16 mouse cellular contexts compared by ENCODE assay signal in the genomic region with DNA sequence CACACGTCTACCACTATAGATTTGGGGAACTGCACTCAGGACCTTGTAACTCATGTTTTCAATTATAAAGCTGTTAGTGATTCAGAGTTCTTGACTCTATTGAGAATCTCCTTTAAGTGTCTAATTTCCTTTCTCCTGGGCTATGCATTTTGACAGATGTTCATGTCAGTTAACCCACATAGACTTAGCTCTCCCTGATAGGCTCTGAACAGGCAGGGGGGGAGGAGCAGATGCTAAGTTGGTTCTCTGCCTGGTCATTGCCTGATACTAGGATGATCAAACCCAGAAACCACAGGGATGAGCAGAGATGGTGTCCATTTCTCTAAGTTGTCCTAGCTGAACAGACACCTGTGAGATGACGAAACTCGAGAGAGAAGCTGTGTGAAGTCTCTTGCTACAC.
DNase-seq lines count a peak whose midpoint lies in the region; ATAC-seq and TF ChIP-seq lines count a peak whose summit lies in the region.
"Had no signal": no experiment of that assay in that cellular context is flagged by ENCODE, and none has a peak within 500 bp of the region (broad histone marks: within the 10 kb centered on the region; RNA-seq: fewer than 3 reads in every experiment).

No protein-coding gene starts in this region.

- DNase-seq in 3T3-L1 (ENCODE audit: low read depth, low spot score) = peak; percentile 9
- peak; percentile 31 for DNase-seq in embryonic facial prominence, embryonic 10.5 days (ENCODE audit: low spot score)
- DNase-seq in kidney, adult 11 months = no peak
- no peak for DNase-seq in adrenal gland, adult 18-20 months (ENCODE audit: low spot score in 2 of 2)
- DNase-seq in layer of hippocampus, adult 9-11 months = no peak
- DNase-seq in lung, adult 18-20 months = no peak
- DNase-seq: adrenal gland, postnatal 14 days; cerebellum, adult 18-20 months; cerebellum, adult 9-11 months had no signal

- no peaks in the 10 kb centered on the region for H3K9me3 ChIP-seq in embryonic facial prominence, embryonic 10.5 days
- no peaks in the 10 kb centered on the region for H3K9me3 ChIP-seq in limb, embryonic 13.5 days
- H3K9me3 ChIP-seq: heart, embryonic 12.5 days had no signal

- no peak overlapping the region for H3K27ac ChIP-seq in embryonic facial prominence, embryonic 10.5 days (replicated peaks)
- H3K27ac ChIP-seq in embryonic fibroblast, embryonic 13.5 days (ENCODE audit: insufficient read depth, low read length) = peak overlapping the region; percentile 13; the same call in 1 of the 2 replicates
- H3K27ac ChIP-seq in limb, embryonic 13.5 days = 0 out of 2 replicates have a peak overlapping the region, but pooled peaks have one; percentile 10
- H3K27ac ChIP-seq: gastrocnemius, adult 2 months; hindbrain, embryonic 10.5 days; hindbrain, embryonic 14.5 days had no signal

- H3K27me3 ChIP-seq in embryonic facial prominence, embryonic 10.5 days (replicated peaks; ENCODE audit: low read depth, poor library complexity, severe bottlenecking) = peaks cover 36% of the 10 kb centered on the region
- H3K27me3 ChIP-seq in limb, embryonic 13.5 days = no peaks in the 10 kb centered on the region
- H3K27me3 ChIP-seq: heart, embryonic 12.5 days had no signal

- WGBS in embryonic facial prominence, embryonic 10.5 days = 69% methylated on average over 3 of the region's 3 CpGs
- WGBS in limb, embryonic 13.5 days = 43% methylated on average over 3 of the region's 3 CpGs

- H3K4me2 ChIP-seq in limb, embryonic 13.5 days (replicated peaks) = no peak overlapping the region
- H3K4me2 ChIP-seq: heart, embryonic 12.5 days; hindbrain, embryonic 14.5 days had no signal

- peaks cover 27% of the 10 kb centered on the region for H3K4me1 ChIP-seq in embryonic facial prominence, embryonic 10.5 days
- 0 out of 2 replicates have a peak, but pooled peaks cover 2% of the 10 kb centered on the region for H3K4me1 ChIP-seq in embryonic fibroblast, embryonic 13.5 days (ENCODE audit: control insufficient read depth, insufficient read depth, low read length)
- H3K4me1 ChIP-seq in limb, embryonic 13.5 days = peaks cover 34% of the 10 kb centered on the region
- H3K4me1 ChIP-seq: heart, embryonic 12.5 days had no signal

- no peaks in the 10 kb centered on the region for H3K36me3 ChIP-seq in embryonic facial prominence, embryonic 10.5 days (replicated peaks)
- H3K36me3 ChIP-seq in limb, embryonic 13.5 days = peaks cover 5% of the 10 kb centered on the region; the same call in 1 of the 2 replicates
- H3K36me3 ChIP-seq: hindbrain, embryonic 10.5 days had no signal

- no peak for TF ChIP-seq CTCF in embryonic fibroblast, embryonic 13.5 days (IDR thresholded peaks at IDR 0.05; ENCODE audit: borderline replicate concordance, insufficient read depth, low read length)

- no peak for TF ChIP-seq POLR2A in embryonic fibroblast, embryonic 13.5 days (IDR thresholded peaks at IDR 0.05; ENCODE audit: low read depth, low read length)

- ATAC-seq in limb, embryonic 13.5 days (ENCODE audit: low FRiP score, low read depth) = no peak
- ATAC-seq: forebrain, embryonic 14.5 days had no signal

- no peak overlapping the region for H3K4me3 ChIP-seq in embryonic facial prominence, embryonic 10.5 days
- no peak overlapping the region for H3K4me3 ChIP-seq in embryonic fibroblast, embryonic 13.5 days (ENCODE audit: insufficient read depth, low read length)
- no peak overlapping the region for H3K4me3 ChIP-seq in limb, embryonic 13.5 days
- H3K4me3 ChIP-seq: heart, embryonic 12.5 days; hindbrain, embryonic 10.5 days had no signal

- H3K9ac ChIP-seq in limb, embryonic 13.5 days = no peak overlapping the region
- H3K9ac ChIP-seq: heart, embryonic 12.5 days; hindbrain, embryonic 14.5 days had no signal

Comparison
In these comparisons a context has a peak if more than half of its experiments do, and no peak if none do; other contexts are left out.
1. DNase-seq: peak in 3T3-L1 (single experiment) and embryonic facial prominence, embryonic 10.5 days (single experiment); none in kidney, adult 11 months (single experiment), adrenal gland, adult 18-20 months (0 of 2), layer of hippocampus, adult 9-11 months (single experiment) and lung, adult 18-20 months (0 of 2).